Mouse (Mus musculus): ENCODE data around the gene Dpep1. TPM values are rescaled to one million over a fixed set of nuclear protein-coding genes. Genes with fewer than 3 reads are reported as not detected.
"Not testable (repeated sequence)": the region's sequence is repeated elsewhere in the genome, so short reads cannot be mapped to it uniquely, and the experiment has no call there.

Dpep1 gene
- polyA plus RNA-seq, 1 experiment from 2014 or later: 0.56 TPM

- no peak for ATAC-seq (ENCODE audit: low FRiP score, low read depth)
Measured at GRCm38 (mm10) chr8:123213118-123213772, 27.2 kb downstream of the Dpep1 start.

DNA sequence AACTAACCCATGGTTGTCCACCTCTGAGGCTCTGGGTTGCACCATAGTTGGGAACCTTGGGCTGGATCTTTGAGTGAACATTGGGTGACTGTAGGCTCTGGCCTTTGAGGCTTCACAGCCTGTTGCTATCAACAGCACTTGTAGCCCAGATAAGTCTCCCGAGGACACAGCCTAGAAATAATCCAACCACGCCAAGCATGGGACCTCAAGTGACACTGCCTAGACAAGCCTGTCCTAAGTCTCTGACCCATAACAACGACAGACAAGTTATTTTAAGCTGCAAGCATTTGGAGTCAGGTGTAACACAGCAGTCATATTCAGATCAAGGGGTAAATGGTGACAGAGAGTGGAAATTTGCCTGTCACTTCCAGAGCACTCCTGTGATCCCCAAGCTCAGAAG lies 29.4 kb downstream of the Dpep1 start:
- H3K4me2 ChIP-seq (replicated peaks): no peak overlapping the region
- H3K36me3 ChIP-seq: no peaks in the 10 kb centered on the region; the same call in 1 of the 2 replicates
- H3K9ac ChIP-seq (replicated peaks): no peak overlapping the region
- no peak overlapping the region for H3K4me3 ChIP-seq
- peaks cover 23% of the 10 kb centered on the region for H3K4me1 ChIP-seq
- ATAC-seq (ENCODE audit: low FRiP score, low read depth): no peak
- H3K27me3 ChIP-seq: no peaks in the 10 kb centered on the region
- no peak overlapping the region for H3K27ac ChIP-seq (replicated peaks)
- H3K9me3 ChIP-seq: no peaks in the 10 kb centered on the region
- WGBS: 83% methylated on average over 3 of the region's 3 CpGs

More at GRCm38 (mm10) chr8:123213118-123213772, 27.2 kb downstream of the Dpep1 start:
- no peaks in the 10 kb centered on the region for H3K9me3 ChIP-seq
- H3K9ac ChIP-seq (replicated peaks): peak overlapping the region; percentile 94
- H3K4me3 ChIP-seq: peak overlapping the region; percentile 79
- H3K4me1 ChIP-seq: peaks cover 23% of the 10 kb centered on the region
- WGBS: 23% methylated on average over 22 of the region's 22 CpGs
- peak overlapping the region; percentile 95 for H3K4me2 ChIP-seq (replicated peaks)
- no peaks in the 10 kb centered on the region for H3K27me3 ChIP-seq
- peak overlapping the region; percentile 66 for H3K27ac ChIP-seq (replicated peaks)
- peaks cover 19% of the 10 kb centered on the region for H3K36me3 ChIP-seq

GRCm38 (mm10) chr8:123220917-123221316 lies 34.9 kb downstream of the Dpep1 start:
- no peak overlapping the region for H3K9ac ChIP-seq (replicated peaks)
- no peak for ATAC-seq (ENCODE audit: low FRiP score, low read depth)
- peaks cover 14% of the 10 kb centered on the region for H3K4me1 ChIP-seq
- no peak overlapping the region for H3K27ac ChIP-seq (replicated peaks)
- 92% methylated on average over 1 of the region's 1 CpGs for WGBS
- no peaks in the 10 kb centered on the region for H3K27me3 ChIP-seq
- H3K36me3 ChIP-seq: no peaks in the 10 kb centered on the region
- no peaks in the 10 kb centered on the region for H3K9me3 ChIP-seq
- H3K4me3 ChIP-seq: no peak overlapping the region
- H3K4me2 ChIP-seq (replicated peaks): no peak overlapping the region

GRCm38 (mm10) chr8:123224278-123225266 lies 38.5 kb downstream of the Dpep1 start, which contains the start of gene Cdk10:
Gene Cdk10 (plus strand): TSS chr8:123224842.
- Histone ChIP-seq H3K27me3 (no peaks in the 10 kb centered on the region), H3K4me2 (replicated peaks) (peak within 1 kb of the TSS; percentile 84), H3K4me3 (peak within 1 kb of the TSS; percentile 81), H3K27ac (replicated peaks) (peak within 1 kb of the TSS; percentile 79), H3K4me1 (peaks cover 14% of the 10 kb centered on the region), H3K9ac (replicated peaks) (peak within 1 kb of the TSS; percentile 89), H3K9me3 (no peaks in the 10 kb centered on the region), H3K36me3 (peaks cover 27% of the 10 kb centered on the region)
- 4% methylated on average over 59 of the region's 59 CpGs for WGBS
- ATAC-seq (ENCODE audit: low FRiP score, low read depth): peak; percentile 92

DNA sequence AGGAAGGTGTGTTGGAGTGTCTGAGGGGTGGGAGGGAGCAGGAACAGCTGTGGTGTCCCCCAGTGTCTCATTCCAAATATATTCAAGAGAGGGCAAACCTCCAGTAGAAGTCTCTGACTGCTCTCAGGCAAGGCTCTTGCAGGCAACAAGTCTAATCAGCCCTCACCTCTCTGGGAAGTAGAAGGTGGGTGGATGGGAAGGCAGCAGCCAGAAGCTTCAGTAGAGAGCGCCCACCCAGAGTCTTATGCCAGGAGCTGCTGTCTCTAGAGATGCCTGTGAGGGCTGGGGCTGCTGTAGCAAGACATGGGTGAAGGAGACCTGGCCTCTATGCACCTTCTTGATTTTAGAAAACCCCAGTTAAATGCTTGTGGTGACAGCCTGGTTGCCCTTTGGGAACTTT lies 42.4 kb downstream of the Dpep1 start:
- Histone ChIP-seq H3K4me1 (peaks cover 14% of the 10 kb centered on the region), H3K4me2 (replicated peaks) (no peak overlapping the region), H3K27ac (replicated peaks) (no peak overlapping the region), H3K9ac (replicated peaks) (no peak overlapping the region), H3K27me3 (peaks cover 8% of the 10 kb centered on the region), H3K36me3 (peaks cover 27% of the 10 kb centered on the region), H3K9me3 (no peaks in the 10 kb centered on the region), H3K4me3 (no peak overlapping the region)
- ATAC-seq (ENCODE audit: low FRiP score, low read depth): no peak
- 93% methylated on average over 1 of the region's 1 CpGs for WGBS

DNA sequence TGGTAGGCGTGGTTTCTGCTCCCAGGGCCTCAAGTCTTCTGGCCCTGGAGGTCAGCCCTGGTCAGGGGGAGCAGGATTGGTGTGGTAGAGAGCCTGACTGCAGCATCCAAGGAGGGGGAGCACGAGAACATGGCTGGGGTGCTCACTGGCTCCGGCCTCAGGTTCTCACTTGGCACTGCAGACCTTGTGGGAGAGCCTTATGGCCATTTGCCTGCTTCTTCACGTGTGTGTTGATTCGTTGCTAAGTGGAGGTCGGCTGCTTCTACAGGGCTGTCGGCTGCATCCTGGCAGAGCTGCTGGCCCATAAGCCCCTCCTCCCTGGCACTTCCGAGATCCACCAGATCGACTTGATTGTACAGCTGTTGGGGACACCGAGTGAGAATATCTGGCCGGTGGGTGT lies 44.3 kb downstream of the Dpep1 start:
- H3K9ac ChIP-seq (replicated peaks); ATAC-seq (ENCODE audit: low FRiP score, low read depth); H3K4me3 ChIP-seq; H3K9me3 ChIP-seq; H3K27ac ChIP-seq (replicated peaks); H3K4me2 ChIP-seq (replicated peaks): not testable (repeated sequence)
- Histone ChIP-seq H3K36me3 (peaks cover 27% of the 10 kb centered on the region), H3K27me3 (peaks cover 27% of the 10 kb centered on the region), H3K4me1 (peaks cover 15% of the 10 kb centered on the region)
- 92% methylated on average over 11 of the region's 11 CpGs for WGBS

GRCm38 (mm10) chr8:123231742-123232141 lies 45.7 kb downstream of the Dpep1 start:
- Histone ChIP-seq H3K27ac (replicated peaks) (no peak overlapping the region), H3K9me3 (no peaks in the 10 kb centered on the region), H3K36me3 (peaks cover 27% of the 10 kb centered on the region), H3K27me3 (peaks cover 40% of the 10 kb centered on the region), H3K4me1 (peaks cover 22% of the 10 kb centered on the region), H3K4me2 (replicated peaks) (no peak overlapping the region), H3K9ac (replicated peaks) (no peak overlapping the region), H3K4me3 (no peak overlapping the region)
- no peak for ATAC-seq (ENCODE audit: low FRiP score, low read depth)
- WGBS: 57% methylated on average over 5 of the region's 5 CpGs

DNA sequence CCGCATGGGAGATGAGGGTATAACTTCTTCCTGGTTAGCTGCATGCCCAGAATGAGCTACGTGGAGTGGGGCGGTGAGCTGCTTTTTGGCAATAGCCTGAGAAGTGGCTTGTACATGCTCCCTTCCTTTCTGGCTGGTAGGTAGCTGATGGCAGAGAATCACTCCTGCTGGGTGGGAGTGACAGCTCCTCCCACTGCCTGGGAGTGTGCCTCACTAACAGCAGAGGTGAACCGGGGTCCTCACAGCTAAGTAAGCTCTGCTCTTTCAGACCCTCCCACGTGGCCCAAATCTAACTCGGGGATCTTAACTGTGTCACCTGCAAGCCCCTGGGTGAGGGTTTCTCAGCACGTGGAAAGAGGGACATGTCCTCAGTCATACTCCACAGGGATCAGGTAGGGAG lies 46.5 kb downstream of the Dpep1 start:
- Histone ChIP-seq H3K4me1 (peaks cover 22% of the 10 kb centered on the region), H3K9ac (replicated peaks) (no peak overlapping the region), H3K4me3 (no peak overlapping the region), H3K9me3 (no peaks in the 10 kb centered on the region), H3K36me3 (peaks cover 20% of the 10 kb centered on the region), H3K27ac (replicated peaks) (no peak overlapping the region), H3K27me3 (peaks cover 42% of the 10 kb centered on the region), H3K4me2 (replicated peaks) (no peak overlapping the region)
- WGBS: 51% methylated on average over 7 of the region's 7 CpGs
- ATAC-seq (ENCODE audit: low FRiP score, low read depth): no peak

GRCm38 (mm10) chr8:123233300-123233699 lies 47.3 kb downstream of the Dpep1 start:
- no peak for ATAC-seq (ENCODE audit: low FRiP score, low read depth)
- no peaks in the 10 kb centered on the region for H3K9me3 ChIP-seq
- H3K4me1 ChIP-seq: peaks cover 22% of the 10 kb centered on the region
- peaks cover 42% of the 10 kb centered on the region for H3K27me3 ChIP-seq
- no peak overlapping the region for H3K27ac ChIP-seq (replicated peaks)
- WGBS: 59% methylated on average over 13 of the region's 13 CpGs
- H3K9ac ChIP-seq (replicated peaks): no peak overlapping the region
- H3K4me2 ChIP-seq (replicated peaks): no peak overlapping the region
- H3K36me3 ChIP-seq: peaks cover 12% of the 10 kb centered on the region
- H3K4me3 ChIP-seq: no peak overlapping the region

DNA sequence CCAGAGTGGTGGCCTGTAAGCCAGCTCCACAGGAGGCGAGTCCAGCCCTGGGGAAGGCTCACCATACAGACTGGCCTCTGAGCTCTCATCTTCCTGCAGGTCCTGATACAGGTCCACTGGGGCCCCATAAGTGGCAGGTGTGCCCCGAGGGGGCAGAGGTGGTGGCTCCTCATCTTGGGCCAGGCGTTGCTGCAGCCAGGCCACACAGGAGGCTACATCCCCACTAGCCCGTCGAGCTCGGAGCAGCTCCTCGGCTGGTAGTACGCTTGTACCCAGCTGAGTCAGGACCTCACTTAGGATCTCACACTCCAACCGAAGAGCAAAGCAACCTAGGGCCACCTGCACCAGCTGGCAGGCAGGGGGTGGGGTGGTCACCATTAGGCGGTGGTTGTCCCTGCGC lies 47.7 kb downstream of the Dpep1 start:
- Histone ChIP-seq H3K4me1 (peaks cover 22% of the 10 kb centered on the region), H3K27ac (replicated peaks) (no peak overlapping the region), H3K27me3 (peaks cover 42% of the 10 kb centered on the region), H3K9me3 (no peaks in the 10 kb centered on the region), H3K4me2 (replicated peaks) (no peak overlapping the region), H3K9ac (replicated peaks) (no peak overlapping the region), H3K36me3 (peaks cover 7% of the 10 kb centered on the region), H3K4me3 (no peak overlapping the region)
- WGBS: 81% methylated on average over 11 of the region's 11 CpGs
- ATAC-seq (ENCODE audit: low FRiP score, low read depth): no peak

GRCm38 (mm10) chr8:123234918-123235519 lies 49.0 kb downstream of the Dpep1 start:
- H3K9ac ChIP-seq (replicated peaks): peak overlapping the region; percentile 59
- no peak for ATAC-seq (ENCODE audit: low FRiP score, low read depth)

More at GRCm38 (mm10) chr8:123234918-123235519, 49.0 kb downstream of the Dpep1 start:
- H3K9me3 ChIP-seq: no peaks in the 10 kb centered on the region
- peaks cover 22% of the 10 kb centered on the region for H3K4me1 ChIP-seq
- no peaks in the 10 kb centered on the region for H3K36me3 ChIP-seq
- WGBS: 41% methylated on average over 13 of the region's 13 CpGs
- H3K4me2 ChIP-seq (replicated peaks): peak overlapping the region; percentile 82
- peak overlapping the region; percentile 46 for H3K4me3 ChIP-seq
- no peak overlapping the region for H3K27ac ChIP-seq (replicated peaks)
- peaks cover 42% of the 10 kb centered on the region for H3K27me3 ChIP-seq

Data from midbrain, embryonic 12.5 days (tissue).